Mouse (Mus musculus) liver, embryonic 14.5 days (tissue): ENCODE data around the gene Spocd1. TPM values are rescaled to one million over a fixed set of nuclear protein-coding genes. Genes with fewer than 3 reads are reported as not detected.
"Not testable (repeated sequence)": the region's sequence is repeated elsewhere in the genome, so short reads cannot be mapped to it uniquely, and the experiment has no call there.

Source experiments
- ATAC-seq: fragments of 200-750 bp; cut with Nextera tagmentation; 2 replicates; pipeline ENCODE4 v1.8.0; 2017; ENCODE audit warnings: moderate number of reproducible peaks, mild to moderate bottlenecking, moderate library complexity; ENCODE audit not compliant: insufficient read depth
- DNase-seq, 3 experiments: peaks; one replicate each; pipeline ENCODE4 v3.0.0-alpha.2; 2012 to 2013; ENCODE audit warnings: low read depth in 3 of 3, low spot score in 3 of 3
- H3K27ac ChIP-seq: fragments of 300-500 bp; sonication (generic); 2 replicates; pipeline ENCODE4 v1.5.1; 2014; ENCODE audit warnings: moderate library complexity, mild to moderate bottlenecking, control low read depth, inconsistent platforms
- H3K27me3 ChIP-seq: fragments of 300-500 bp; sonication (generic); 2 replicates; pipeline ENCODE4 v1.6.1; 2014; ENCODE audit warnings: mild to moderate bottlenecking, low read length, moderate library complexity; ENCODE audit not compliant: control insufficient read depth, insufficient read depth
- H3K36me3 ChIP-seq: fragments of 300-500 bp; sonication (generic); replicated peaks from 2 replicates; pipeline ENCODE4 v1.6.1; 2014; ENCODE audit warnings: low read depth; ENCODE audit not compliant: control insufficient read depth, insufficient read depth
- H3K4me1 ChIP-seq, 2 experiments: fragments of 200-500 bp in 1 of 2; fragments of 300-500 bp in 1 of 2; sonication (generic) in 1 of 2; replicated peaks; 2 replicates each; pipeline ENCODE4 v1.6.1; 2012 to 2014; ENCODE audit warnings: antibody characterized with exemption in 1 of 2, inconsistent platforms in 1 of 2, low read length in 1 of 2; ENCODE audit not compliant: control insufficient read depth in 2 of 2, insufficient read depth in 2 of 2
- H3K4me2 ChIP-seq: fragments of 300-500 bp; sonication (generic); 2 replicates; pipeline ENCODE4 v1.6.1; 2014; ENCODE audit warnings: low read depth, mild to moderate bottlenecking, control low read depth, moderate library complexity
- H3K4me3 ChIP-seq, 2 experiments: fragments of 200-500 bp in 1 of 2; fragments of 300-500 bp in 1 of 2; sonication (generic) in 1 of 2; 2 replicates each; pipeline ENCODE4 v1.5.1; 2012 to 2014; ENCODE audit warnings: low read depth in 2 of 2, low read length in 2 of 2, mild to moderate bottlenecking in 2 of 2, control low read depth in 1 of 2, inconsistent platforms in 1 of 2, moderate library complexity in 1 of 2; ENCODE audit not compliant: insufficient read depth in 1 of 2
- H3K9ac ChIP-seq: fragments of 300-500 bp; sonication (generic); replicated peaks from 2 replicates; pipeline ENCODE4 v1.6.1; 2014; ENCODE audit warnings: mild to moderate bottlenecking, control low read depth, moderate library complexity
- H3K9me3 ChIP-seq: fragments of 300-500 bp; sonication (generic); 2 replicates; pipeline ENCODE4 v1.6.1; 2016; ENCODE audit warnings: low read length, mixed read lengths; ENCODE audit not compliant: control insufficient read depth
- CTCF ChIP-seq: IDR thresholded peaks from 2 replicates; pipeline ENCODE4 v1.5.1; 2016; ENCODE audit warnings: antibody characterized with exemption, low read depth, control low read depth
- EP300 ChIP-seq: IDR thresholded peaks from 2 replicates; pipeline ENCODE4 v1.6.1; 2016; ENCODE audit warnings: antibody characterized with exemption, low read depth
- WGBS: fragments of 180-500 bp; shearing (Covaris S2); extraction: QIAGEN DNeasy Blood & Tissue Kit; methylation state at CpG from one replicate; pipeline ENCODE4 v1.1.7; 2014; ENCODE audit not compliant: insufficient replicate concordance; 5-methylcytosine and 5-hydroxymethylcytosine counted together
- polyA plus RNA-seq, 2 experiments: library from polyadenylated mRNA; depleted of rRNA in 1 of 2; stranded (reverse) in 1 of 2; unstranded in 1 of 2; fragments of >200 nt; fragmentation: Nextera tagmentation in 1 of 2; extraction: Ambion mirVana in 1 of 2; gene quantifications; 2 replicates each; pipeline versions ENCODE4 v1.2.1 to v1.2.3; 2012 to 2014

Gene Spocd1
- polyA plus RNA-seq, 2 experiments = 0.03 to 0.11 TPM

DNA sequence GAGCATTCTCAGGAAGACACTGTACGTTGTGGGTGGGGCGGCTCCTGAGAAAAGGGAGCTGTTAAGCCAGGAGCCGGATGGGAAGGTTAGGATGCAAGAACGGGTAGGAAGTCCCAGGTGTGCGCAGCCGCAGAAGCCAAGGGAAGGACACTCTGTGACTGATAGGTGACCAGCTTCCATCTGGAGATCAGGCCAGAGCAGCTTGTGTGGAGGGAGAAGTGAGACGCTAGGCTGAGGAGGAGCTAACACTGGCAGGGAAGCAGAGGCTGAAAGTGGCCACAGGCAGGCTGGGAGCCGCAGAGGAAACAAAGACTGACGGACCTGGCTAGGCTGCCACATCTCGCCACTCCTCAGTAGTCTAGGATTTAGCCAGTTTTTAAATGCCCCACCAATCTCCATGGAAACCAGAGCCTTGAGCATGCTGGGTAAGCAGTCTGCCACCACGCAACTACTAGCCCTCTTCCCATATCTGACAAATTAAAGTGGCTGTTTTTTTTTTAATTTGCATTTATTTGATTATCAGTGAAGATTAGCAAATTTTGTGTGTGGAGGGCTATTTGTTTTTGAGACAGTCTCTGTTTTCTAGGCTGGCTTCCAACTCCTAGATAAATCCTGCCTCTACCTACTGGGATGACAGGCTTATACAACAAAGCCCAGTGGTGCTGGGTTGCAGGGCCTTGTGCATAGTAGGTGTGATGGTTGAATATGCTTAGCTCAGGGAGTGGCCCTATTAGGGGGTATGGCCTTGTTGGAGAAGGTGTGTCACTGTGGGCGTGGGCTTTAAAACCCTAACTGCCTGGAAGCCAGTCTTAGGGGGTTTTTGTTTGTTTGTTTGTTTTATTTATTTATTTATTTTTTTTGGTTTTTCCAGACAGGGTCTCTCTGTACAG, 44.8 kb upstream of the Spocd1 start:
- no peak overlapping the region for H3K4me3 ChIP-seq
- WGBS = 56% methylated on average over 12 of the region's 12 CpGs
- DNase-seq (no peak), ATAC-seq (no peak)
- H3K9me3 ChIP-seq = no peaks in the 10 kb centered on the region
- no peaks in the 10 kb centered on the region for H3K36me3 ChIP-seq
- no peak overlapping the region for H3K9ac ChIP-seq
- no peak overlapping the region for H3K27ac ChIP-seq
- no peak overlapping the region for H3K4me2 ChIP-seq
- H3K4me1 ChIP-seq = peaks cover 0 to 14% of the 10 kb centered on the region in 2 experiments; a peak in 2 of 4 replicates
- no peaks in the 10 kb centered on the region for H3K27me3 ChIP-seq
- no peak for TF ChIP-seq EP300
- no peak for TF ChIP-seq CTCF

DNA sequence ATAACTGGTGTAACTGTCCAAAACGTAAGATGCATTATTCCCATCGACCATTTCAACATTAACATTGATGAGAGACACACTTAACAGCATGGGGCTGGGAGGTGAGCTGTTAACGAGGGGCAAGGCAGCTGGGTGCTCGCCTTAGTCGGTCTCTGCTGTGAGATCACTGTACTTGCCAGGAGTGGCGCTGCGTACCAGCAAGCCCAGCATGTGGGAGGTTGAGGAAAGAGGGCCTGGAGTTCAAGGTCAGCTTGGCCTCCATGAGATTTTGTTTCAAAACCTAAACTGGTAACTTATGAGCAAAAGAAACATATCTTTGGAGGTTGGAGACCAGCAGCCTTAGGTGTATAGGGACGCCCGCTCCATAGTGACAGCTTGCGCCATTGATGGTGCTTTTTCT, 39.4 kb upstream of the Spocd1 start:
- no peak overlapping the region for H3K4me2 ChIP-seq
- no peak overlapping the region for H3K9ac ChIP-seq
- no peaks in the 10 kb centered on the region for H3K4me1 ChIP-seq
- no peak for TF ChIP-seq EP300
- TF ChIP-seq CTCF = no peak
- DNase-seq (no peak), ATAC-seq (no peak)
- no peaks in the 10 kb centered on the region for H3K36me3 ChIP-seq
- WGBS = 66% methylated on average over 10 of the region's 10 CpGs
- H3K4me3 ChIP-seq = no peak overlapping the region
- H3K9me3 ChIP-seq = no peaks in the 10 kb centered on the region
- H3K27me3 ChIP-seq = no peaks in the 10 kb centered on the region
- H3K27ac ChIP-seq = no peak overlapping the region

DNA sequence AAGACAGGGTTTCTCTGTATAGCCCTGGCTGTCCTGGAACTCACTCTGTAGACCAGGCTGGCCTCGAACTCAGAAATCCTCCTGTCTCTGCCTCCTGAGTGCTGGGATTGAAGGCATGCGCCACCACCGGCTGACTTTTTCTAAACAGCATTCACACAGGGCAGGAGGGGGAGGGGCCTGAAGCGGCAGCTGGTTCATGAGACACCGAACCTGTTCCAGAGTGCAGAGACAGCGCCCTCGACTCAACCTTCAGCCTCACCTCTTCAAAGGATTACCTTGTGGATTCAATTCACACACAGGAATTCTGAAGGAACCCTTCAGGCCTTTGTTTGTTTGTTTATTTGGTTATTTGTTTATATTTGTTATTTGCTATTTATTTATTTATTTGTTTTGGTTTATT, 39.0 kb upstream of the Spocd1 start:
- DNase-seq (no peak), ATAC-seq (no peak)
- Histone ChIP-seq H3K4me2 (no peak overlapping the region), H3K4me3 (no peak overlapping the region), H3K27ac (no peak overlapping the region), H3K4me1 (no peaks in the 10 kb centered on the region), H3K36me3 (no peaks in the 10 kb centered on the region), H3K27me3 (no peaks in the 10 kb centered on the region), H3K9me3 (no peaks in the 10 kb centered on the region), H3K9ac (no peak overlapping the region)
- 62% methylated on average over 7 of the region's 7 CpGs for WGBS
- TF ChIP-seq CTCF = no peak
- TF ChIP-seq EP300 = no peak

DNA sequence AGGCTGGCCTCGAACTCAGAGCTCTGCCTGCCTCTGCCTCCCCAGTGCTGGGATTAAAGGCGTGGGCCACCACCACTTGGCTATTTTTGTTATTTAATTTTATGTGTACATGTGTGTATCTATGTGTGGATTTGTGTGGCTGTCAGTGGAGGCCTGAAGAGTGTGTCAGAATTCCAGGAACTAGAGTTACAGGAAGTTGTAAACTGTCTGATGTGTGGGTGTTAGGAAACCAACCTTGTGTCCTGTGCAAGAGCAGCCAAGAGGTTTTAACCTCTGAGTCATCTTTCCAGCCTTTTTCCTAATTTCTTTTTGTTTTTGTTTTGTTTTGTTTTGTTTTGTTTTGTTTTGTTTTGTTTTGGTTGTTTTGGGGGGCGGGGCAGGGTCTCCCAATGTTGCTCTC, 34.2 kb upstream of the Spocd1 start:
- H3K9ac ChIP-seq = no peak overlapping the region
- H3K4me2 ChIP-seq = no peak overlapping the region
- H3K27ac ChIP-seq = no peak overlapping the region
- ATAC-seq (no peak), DNase-seq (no peak)
- no peaks in the 10 kb centered on the region for H3K27me3 ChIP-seq
- no peaks in the 10 kb centered on the region for H3K36me3 ChIP-seq
- H3K9me3 ChIP-seq = no peaks in the 10 kb centered on the region
- no peak overlapping the region for H3K4me3 ChIP-seq
- no peaks in the 10 kb centered on the region for H3K4me1 ChIP-seq
- TF ChIP-seq EP300 (no peak), CTCF (no peak)
- WGBS = 64% methylated on average over 3 of the region's 3 CpGs

DNA sequence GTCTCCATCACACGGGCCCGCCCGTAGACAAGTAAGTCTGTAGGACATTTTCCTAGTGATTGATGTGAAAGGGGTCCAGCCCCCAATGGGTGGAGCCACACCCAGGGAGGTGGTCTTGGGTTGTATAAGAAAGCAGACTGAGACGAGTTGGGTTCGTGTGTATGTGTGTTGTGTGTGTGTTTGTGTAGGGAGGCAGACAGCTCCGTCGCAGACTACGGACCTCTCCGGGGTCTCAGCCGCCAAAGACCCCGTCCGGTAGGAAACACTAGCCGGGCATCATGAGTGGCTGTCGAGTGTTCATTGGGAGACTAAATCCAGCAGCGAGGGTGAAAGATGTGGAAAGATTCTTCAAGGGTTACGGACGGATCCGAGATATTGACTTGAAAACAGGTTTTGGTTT, 30.2 kb upstream of the Spocd1 start:
- H3K9me3 ChIP-seq, ATAC-seq, H3K9ac ChIP-seq, H3K4me2 ChIP-seq, H3K36me3 ChIP-seq, H3K27ac ChIP-seq, DNase-seq, H3K4me3 ChIP-seq, H3K27me3 ChIP-seq, H3K4me1 ChIP-seq: not testable (repeated sequence)
- 80% methylated on average over 18 of the region's 18 CpGs for WGBS
